Mouse (Mus musculus): ENCODE measurements around the gene S100a1. TPM values are rescaled to one million over a fixed set of nuclear protein-coding genes. Genes with fewer than 3 reads are reported as not detected.

S100a1 gene
- polyA plus RNA-seq, 1 experiment from 2014 or later, result 11.2 TPM

DNA sequence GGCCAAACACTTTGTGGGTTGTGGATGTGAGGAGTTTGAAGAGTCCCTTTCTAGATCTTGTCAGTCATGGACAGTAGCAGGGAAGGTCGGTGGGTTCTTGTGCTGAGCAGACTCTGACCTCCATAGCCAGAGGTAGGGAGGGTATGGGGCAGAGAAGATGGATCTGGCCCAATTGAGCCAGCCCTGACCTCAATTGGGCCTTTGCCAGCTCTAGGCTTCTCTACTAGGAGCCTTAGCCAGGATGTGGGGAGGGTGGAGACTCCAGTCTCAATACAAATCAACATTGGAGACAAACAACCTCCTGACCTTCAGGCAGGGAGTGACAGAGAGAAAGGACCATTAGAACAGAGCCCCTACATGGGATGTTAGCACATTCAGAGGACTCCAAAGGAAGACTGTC lies 1.1 kb upstream of the S100a1 start:
- H3K27me3 ChIP-seq (replicated peaks; ENCODE audit: control insufficient read depth, insufficient read depth, low read length), result peaks cover 10% of the 10 kb centered on the region
- H3K9ac ChIP-seq (replicated peaks; ENCODE audit: low read depth, low read length), result no peak overlapping the region
- peak overlapping the region; percentile 26 for H3K4me3 ChIP-seq (replicated peaks; ENCODE audit: low read length)
- H3K27ac ChIP-seq (ENCODE audit: low read length), result no peak overlapping the region
- ATAC-seq, result no peak
- peaks cover 8% of the 10 kb centered on the region; the same call in 1 of the 2 replicates for H3K4me1 ChIP-seq (replicated peaks; ENCODE audit: control insufficient read depth, insufficient read depth, low read length)
- H3K36me3 ChIP-seq (ENCODE audit: control insufficient read depth, insufficient read depth), result no peaks in the 10 kb centered on the region
- no peaks in the 10 kb centered on the region for H3K9me3 ChIP-seq (ENCODE audit: control insufficient read depth, low read length)
- 37% methylated on average over 1 of the region's 1 CpGs for WGBS
- H3K4me2 ChIP-seq (ENCODE audit: low read length), result peak overlapping the region; percentile 57

DNA sequence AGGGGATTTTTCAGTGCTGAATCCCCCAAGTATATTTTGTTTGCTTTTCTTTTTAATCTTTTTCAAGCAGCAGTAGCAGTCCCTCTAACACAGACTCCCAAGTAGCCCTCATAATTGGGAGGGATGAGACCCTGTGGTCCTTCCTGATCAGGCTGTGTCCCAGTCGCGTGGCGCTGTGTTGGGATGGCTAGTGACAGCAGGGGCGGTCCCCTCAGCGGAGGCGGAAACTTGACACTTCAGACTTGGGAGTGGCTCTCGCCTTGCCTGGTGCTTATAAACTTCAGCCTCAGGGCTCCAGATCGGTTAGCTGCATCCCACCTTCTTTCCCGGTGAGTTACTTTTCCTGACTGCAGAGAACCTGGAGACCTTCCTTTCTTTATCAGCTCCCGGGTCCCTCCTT lies 499 bp upstream of the S100a1 start:
- H3K4me3 ChIP-seq (replicated peaks; ENCODE audit: low read length), result peak overlapping the region; percentile 26
- 2% methylated on average over 10 of the region's 10 CpGs for WGBS
- H3K9me3 ChIP-seq (ENCODE audit: control insufficient read depth, low read length), result no peaks in the 10 kb centered on the region
- H3K36me3 ChIP-seq (ENCODE audit: control insufficient read depth, insufficient read depth), result no peaks in the 10 kb centered on the region
- peaks cover 9% of the 10 kb centered on the region; the same call in 1 of the 2 replicates for H3K4me1 ChIP-seq (replicated peaks; ENCODE audit: control insufficient read depth, insufficient read depth, low read length)
- ATAC-seq, result peak; percentile 63
- H3K4me2 ChIP-seq (ENCODE audit: low read length), result peak overlapping the region; percentile 57
- H3K27me3 ChIP-seq (replicated peaks; ENCODE audit: control insufficient read depth, insufficient read depth, low read length), result peaks cover 10% of the 10 kb centered on the region
- H3K9ac ChIP-seq (replicated peaks; ENCODE audit: low read depth, low read length), result peak overlapping the region; percentile 36; the same call in 1 of the 2 replicates
- no peak overlapping the region for H3K27ac ChIP-seq (ENCODE audit: low read length)

DNA sequence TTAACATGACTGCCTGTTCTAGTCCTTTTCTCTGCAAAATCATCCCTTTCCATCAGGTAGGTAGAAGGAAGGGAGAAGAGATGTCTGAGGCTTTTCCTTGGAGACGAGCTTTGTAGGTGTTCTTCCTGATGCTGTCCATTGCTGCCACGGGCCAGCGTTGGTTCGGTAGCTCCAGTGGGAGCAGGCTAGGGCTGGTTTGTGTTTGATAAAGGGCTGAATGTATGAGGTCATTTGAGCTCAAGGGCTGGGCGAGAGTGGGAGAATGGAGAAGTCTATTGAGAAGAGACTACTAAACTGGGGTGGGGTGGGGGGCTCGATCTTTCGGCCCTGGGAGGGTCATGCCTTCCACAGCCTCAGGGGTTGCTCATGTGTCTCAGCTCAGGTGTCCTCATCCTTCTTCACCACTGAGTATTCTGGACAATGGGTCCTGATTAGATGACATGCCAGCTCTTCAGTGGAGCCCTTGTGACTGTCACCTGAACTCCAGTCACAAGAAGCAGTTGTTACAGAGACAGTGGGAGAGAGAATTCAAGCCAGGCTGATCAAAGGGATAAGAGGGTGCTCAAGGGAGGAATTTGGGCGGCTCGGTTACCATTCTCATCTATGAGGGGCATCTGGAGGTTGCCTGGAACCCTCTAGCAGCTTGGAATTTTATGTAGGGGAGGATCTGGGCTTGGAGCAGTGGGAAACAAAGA lies 1.1 kb downstream of the S100a1 start:
- H3K4me1 ChIP-seq (replicated peaks; ENCODE audit: control insufficient read depth, insufficient read depth, low read length), result peaks cover 12% of the 10 kb centered on the region
- no peaks in the 10 kb centered on the region for H3K9me3 ChIP-seq (ENCODE audit: control insufficient read depth, low read length)
- H3K9ac ChIP-seq (replicated peaks; ENCODE audit: low read depth, low read length), result no peak overlapping the region
- H3K27ac ChIP-seq (ENCODE audit: low read length), result no peak overlapping the region
- ATAC-seq, result no peak
- H3K27me3 ChIP-seq (replicated peaks; ENCODE audit: control insufficient read depth, insufficient read depth, low read length), result peaks cover 10% of the 10 kb centered on the region
- 84% methylated on average over 9 of the region's 9 CpGs for WGBS
- H3K4me3 ChIP-seq (replicated peaks; ENCODE audit: low read length), result no peak overlapping the region
- no peak overlapping the region for H3K4me2 ChIP-seq (ENCODE audit: low read length)
- no peaks in the 10 kb centered on the region for H3K36me3 ChIP-seq (ENCODE audit: control insufficient read depth, insufficient read depth)

DNA sequence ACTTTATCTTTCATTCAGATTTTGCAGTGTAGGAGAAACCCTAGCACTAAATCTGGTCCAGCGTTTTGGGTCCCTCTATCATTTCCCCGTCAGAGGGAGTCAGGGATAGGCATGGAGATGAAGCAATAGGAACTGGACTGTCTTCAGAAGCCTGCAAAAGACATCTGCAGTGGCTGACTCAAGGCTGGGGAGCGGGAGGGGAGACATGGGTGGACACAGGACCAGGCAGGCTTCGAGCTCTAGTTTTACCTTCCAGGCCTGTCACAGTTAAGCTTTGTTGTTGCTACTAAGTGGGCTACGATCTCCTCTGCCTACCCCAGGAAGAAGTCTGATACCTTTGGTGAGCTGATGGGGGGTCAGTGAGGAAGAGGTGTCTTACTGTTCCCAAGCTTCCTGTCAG lies 1.9 kb downstream of the S100a1 start:
- no peak for ATAC-seq
- H3K4me3 ChIP-seq (replicated peaks; ENCODE audit: low read length), result no peak overlapping the region
- WGBS, result 83% methylated on average over 5 of the region's 5 CpGs
- H3K27ac ChIP-seq (ENCODE audit: low read length), result no peak overlapping the region
- H3K4me1 ChIP-seq (replicated peaks; ENCODE audit: control insufficient read depth, insufficient read depth, low read length), result peaks cover 21% of the 10 kb centered on the region
- H3K4me2 ChIP-seq (ENCODE audit: low read length), result no peak overlapping the region
- H3K27me3 ChIP-seq (replicated peaks; ENCODE audit: control insufficient read depth, insufficient read depth, low read length), result peaks cover 10% of the 10 kb centered on the region
- no peaks in the 10 kb centered on the region for H3K9me3 ChIP-seq (ENCODE audit: control insufficient read depth, low read length)
- no peak overlapping the region for H3K9ac ChIP-seq (replicated peaks; ENCODE audit: low read depth, low read length)
- H3K36me3 ChIP-seq (ENCODE audit: control insufficient read depth, insufficient read depth), result peaks cover under 1% of the 10 kb centered on the region; the same call in 1 of the 2 replicates

- peak; percentile 13 for ATAC-seq
- Histone ChIP-seq H3K9ac (replicated peaks; ENCODE audit: low read depth, low read length) (peak overlapping the region; percentile 35; the same call in 1 of the 2 replicates), H3K36me3 (ENCODE audit: control insufficient read depth, insufficient read depth) (peaks cover 18% of the 10 kb centered on the region), H3K27me3 (replicated peaks; ENCODE audit: control insufficient read depth, insufficient read depth, low read length) (peaks cover 5% of the 10 kb centered on the region), H3K9me3 (ENCODE audit: control insufficient read depth, low read length) (no peaks in the 10 kb centered on the region), H3K27ac (ENCODE audit: low read length) (peak overlapping the region; percentile 70; the same call in 1 of the 2 replicates), H3K4me1 (replicated peaks; ENCODE audit: control insufficient read depth, insufficient read depth, low read length) (peaks cover 22% of the 10 kb centered on the region), H3K4me2 (ENCODE audit: low read length) (peak overlapping the region; percentile 58), H3K4me3 (replicated peaks; ENCODE audit: low read length) (peak overlapping the region; percentile 99)
- 9% methylated on average over 2 of the region's 2 CpGs for WGBS
These were observed 4.5 kb downstream of the S100a1 start for GRCm38 (mm10) chr3:90509747-90510123.

DNA sequence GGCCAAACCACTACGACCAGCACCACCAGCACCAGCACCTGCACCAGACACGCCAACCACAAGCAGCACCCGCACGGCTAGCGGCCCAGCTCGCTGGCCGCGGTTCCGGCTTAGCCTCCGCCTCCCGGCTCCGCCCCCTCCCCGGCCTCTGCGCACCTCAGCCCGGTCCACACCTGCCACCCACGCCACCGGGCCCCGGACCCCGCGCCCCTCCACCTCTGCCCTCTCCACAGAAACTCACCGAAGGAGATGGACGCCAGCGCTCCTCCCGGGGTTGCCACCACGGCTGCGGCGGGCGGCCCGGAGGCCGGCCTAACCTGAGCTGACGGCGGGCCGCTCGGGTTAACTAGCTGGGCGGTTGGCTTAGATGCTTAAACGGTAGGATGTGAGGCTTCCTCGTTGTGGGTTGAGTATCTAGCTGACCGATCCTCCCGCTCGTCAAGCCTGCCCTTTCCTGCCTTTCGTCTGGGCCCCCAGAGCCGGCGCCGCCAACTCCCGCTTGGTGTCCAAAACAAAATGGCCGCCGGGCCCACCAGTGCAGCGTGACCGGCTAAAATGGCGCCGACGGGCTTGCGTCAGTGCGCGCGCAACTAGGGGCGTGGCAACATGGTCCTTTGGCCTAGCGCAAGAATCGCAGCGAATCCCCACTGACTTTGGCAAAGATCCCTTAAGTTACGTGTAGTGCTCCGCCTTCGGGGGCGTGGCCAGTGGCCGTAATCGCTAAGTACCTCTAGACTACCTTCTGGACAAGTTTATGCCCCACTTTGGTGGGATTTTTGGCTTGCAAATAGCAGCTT lies 5.0 kb downstream of the S100a1 start, which contains the start of gene Chtop:
Chtop (minus strand) TSS at position 549 of the 797 bp plus-strand sequence.
- WGBS, result under 1% methylated on average over 66 of the region's 66 CpGs
- H3K27ac ChIP-seq (ENCODE audit: low read length), result peak within 1 kb of the TSS; percentile 95
- peak within 1 kb of the TSS; percentile 61 for H3K4me2 ChIP-seq (ENCODE audit: low read length)
- H3K9me3 ChIP-seq (ENCODE audit: control insufficient read depth, low read length), result no peaks in the 10 kb centered on the region
- H3K27me3 ChIP-seq (replicated peaks; ENCODE audit: control insufficient read depth, insufficient read depth, low read length), result peaks cover 5% of the 10 kb centered on the region
- peaks cover 18% of the 10 kb centered on the region for H3K4me1 ChIP-seq (replicated peaks; ENCODE audit: control insufficient read depth, insufficient read depth, low read length)
- H3K36me3 ChIP-seq (ENCODE audit: control insufficient read depth, insufficient read depth), result peaks cover 22% of the 10 kb centered on the region
- ATAC-seq, result peak; percentile 93
- peak within 1 kb of the TSS; percentile 99 for H3K4me3 ChIP-seq (replicated peaks; ENCODE audit: low read length)
- peak within 1 kb of the TSS; percentile 99 for H3K9ac ChIP-seq (replicated peaks; ENCODE audit: low read depth, low read length)

- Histone ChIP-seq H3K9ac (replicated peaks; ENCODE audit: low read depth, low read length) (peak overlapping the region; percentile 99), H3K9me3 (ENCODE audit: control insufficient read depth, low read length) (no peaks in the 10 kb centered on the region), H3K4me3 (replicated peaks; ENCODE audit: low read length) (peak overlapping the region; percentile 99), H3K27me3 (replicated peaks; ENCODE audit: control insufficient read depth, insufficient read depth, low read length) (no peaks in the 10 kb centered on the region; the same call in 1 of the 2 replicates), H3K4me1 (replicated peaks; ENCODE audit: control insufficient read depth, insufficient read depth, low read length) (peaks cover 15% of the 10 kb centered on the region), H3K27ac (ENCODE audit: low read length) (peak overlapping the region; percentile 95), H3K36me3 (ENCODE audit: control insufficient read depth, insufficient read depth) (peaks cover 25% of the 10 kb centered on the region), H3K4me2 (ENCODE audit: low read length) (peak overlapping the region; percentile 61)
- no peak for ATAC-seq
- WGBS, result 1% methylated on average over 20 of the region's 20 CpGs
These were observed 5.8 kb downstream of the S100a1 start for GRCm38 (mm10) chr3:90508287-90508949.

- no peaks in the 10 kb centered on the region for H3K27me3 ChIP-seq (replicated peaks; ENCODE audit: control insufficient read depth, insufficient read depth, low read length)
- no peak overlapping the region for H3K4me3 ChIP-seq (replicated peaks; ENCODE audit: low read length)
- no peaks in the 10 kb centered on the region for H3K9me3 ChIP-seq (ENCODE audit: control insufficient read depth, low read length)
- no peak overlapping the region for H3K4me2 ChIP-seq (ENCODE audit: low read length)
- no peak overlapping the region for H3K27ac ChIP-seq (ENCODE audit: low read length)
- peaks cover 17% of the 10 kb centered on the region for H3K4me1 ChIP-seq (replicated peaks; ENCODE audit: control insufficient read depth, insufficient read depth, low read length)
- peaks cover 42% of the 10 kb centered on the region for H3K36me3 ChIP-seq (ENCODE audit: control insufficient read depth, insufficient read depth)
- WGBS, result 90% methylated on average over 3 of the region's 3 CpGs
- H3K9ac ChIP-seq (replicated peaks; ENCODE audit: low read depth, low read length), result no peak overlapping the region
- ATAC-seq, result no peak
These were observed 7.8 kb downstream of the S100a1 start for GRCm38 (mm10) chr3:90506362-90506761.

- no peak for ATAC-seq
- Histone ChIP-seq H3K27me3 (replicated peaks; ENCODE audit: control insufficient read depth, insufficient read depth, low read length) (no peaks in the 10 kb centered on the region), H3K9me3 (ENCODE audit: control insufficient read depth, low read length) (no peaks in the 10 kb centered on the region), H3K4me3 (replicated peaks; ENCODE audit: low read length) (no peak overlapping the region), H3K27ac (ENCODE audit: low read length) (no peak overlapping the region), H3K36me3 (ENCODE audit: control insufficient read depth, insufficient read depth) (peaks cover 48% of the 10 kb centered on the region), H3K9ac (replicated peaks; ENCODE audit: low read depth, low read length) (no peak overlapping the region), H3K4me2 (ENCODE audit: low read length) (no peak overlapping the region), H3K4me1 (replicated peaks; ENCODE audit: control insufficient read depth, insufficient read depth, low read length) (peaks cover 17% of the 10 kb centered on the region)
- WGBS, result 95% methylated on average over 5 of the region's 5 CpGs
These were observed 9.0 kb downstream of the S100a1 start for GRCm38 (mm10) chr3:90505216-90505615.
